Mouse (Mus musculus): ENCODE measurements around the gene Adam8.

Gene Adam8

DNA sequence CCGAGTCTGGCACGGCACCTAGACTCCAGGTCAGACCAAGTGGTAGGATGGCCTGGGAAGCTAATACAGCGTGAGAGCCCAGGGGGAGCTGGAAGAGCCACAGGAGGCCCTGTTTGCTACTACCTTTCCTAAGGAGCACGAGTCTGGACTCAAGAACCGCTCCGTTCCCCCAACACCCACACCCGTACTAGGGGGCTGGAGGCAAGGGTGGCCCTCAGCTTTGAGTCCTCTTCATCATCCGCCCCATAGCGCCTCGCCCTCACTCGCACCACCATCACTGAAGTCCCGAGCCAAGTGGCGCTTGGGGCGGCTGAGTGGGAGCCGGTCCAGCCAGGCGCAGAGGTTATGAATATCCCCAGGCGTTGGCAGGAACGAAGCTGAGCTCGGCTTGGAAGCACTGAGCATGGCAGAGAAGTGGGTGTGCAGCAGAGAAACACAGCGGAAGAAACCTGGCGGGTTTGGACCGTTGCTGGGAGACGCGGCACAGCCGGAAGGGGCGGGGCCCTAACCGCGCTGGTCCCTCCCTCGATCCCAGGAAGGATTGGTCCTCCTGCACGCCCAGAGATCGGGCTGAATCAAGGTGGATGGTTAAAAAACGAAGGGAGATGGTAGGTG lies 14.0 kb downstream of the Adam8 start, which contains the start of gene 6430531B16Rik:
TSS of gene 6430531B16Rik (minus strand) at position 478 of the 615 bp plus-strand sequence.
- peak; percentile 92 for DNase-seq

- DNase-seq: no peak
Observed at GRCm38 (mm10) chr7:139975471-139975870, 16.9 kb downstream of the Adam8 start.

DNA sequence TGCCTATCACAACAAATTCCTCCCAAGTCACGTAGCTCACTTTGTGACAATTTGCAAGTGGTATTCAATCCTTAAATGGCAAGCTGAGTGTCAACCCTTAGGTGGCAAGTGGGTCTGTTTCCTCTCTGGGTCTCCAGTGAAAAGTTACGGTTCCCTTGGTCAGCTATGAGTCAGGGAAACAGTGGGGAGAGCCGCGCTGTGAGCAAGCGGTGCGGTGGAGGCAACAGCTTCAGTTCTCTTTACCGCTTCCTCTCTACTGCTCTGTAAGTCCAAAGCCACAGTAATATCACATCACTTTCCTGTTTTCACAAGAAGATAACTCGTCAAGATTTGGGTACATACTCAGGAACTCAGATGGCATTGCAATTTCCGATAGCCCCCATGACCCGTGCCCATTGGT lies 18.1 kb downstream of the Adam8 start:
- DNase-seq: no peak

GRCm38 (mm10) chr7:139972923-139973331 lies 19.4 kb downstream of the Adam8 start:
- DNase-seq: peak; percentile 31

GRCm38 (mm10) chr7:139971436-139971835 lies 20.9 kb downstream of the Adam8 start:
- no peak for DNase-seq

GRCm38 (mm10) chr7:139970979-139971378 lies 21.4 kb downstream of the Adam8 start:
- no peak for DNase-seq

DNA sequence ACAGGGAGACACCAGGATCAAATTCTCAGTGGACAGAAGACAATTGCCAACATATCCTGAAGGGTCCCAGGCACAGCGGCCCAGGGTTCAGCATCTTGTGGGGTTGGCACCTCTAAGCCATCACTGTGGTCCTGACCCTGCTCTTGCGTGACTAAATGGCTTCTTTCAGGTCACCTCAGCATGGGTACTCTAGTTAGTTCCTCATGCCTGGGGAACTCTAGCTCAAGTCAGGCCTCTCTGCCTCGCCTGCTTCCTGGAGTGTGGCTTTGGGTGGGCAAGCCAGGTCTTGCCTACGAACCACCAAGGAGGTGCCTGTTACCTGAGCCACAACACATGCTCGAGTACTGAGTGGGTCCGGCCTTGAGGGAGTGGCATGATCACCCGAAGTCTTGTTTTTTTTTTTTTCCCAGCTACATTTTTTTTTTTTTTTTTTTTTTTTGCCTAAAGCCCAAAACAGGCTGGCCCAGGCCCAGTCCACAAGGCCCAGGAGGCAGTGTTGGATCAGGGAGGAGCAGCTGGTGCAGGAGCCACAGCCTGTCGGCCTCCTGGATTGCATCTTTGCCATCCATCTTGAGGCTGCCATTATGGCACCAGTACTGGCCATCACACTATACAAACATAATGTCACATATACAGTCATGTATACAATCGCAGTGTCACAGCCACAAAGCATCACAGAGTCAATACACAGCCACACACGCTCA lies 22.0 kb downstream of the Adam8 start:
- DNase-seq: no peak

GRCm38 (mm10) chr7:139969348-139970130 lies 22.8 kb downstream of the Adam8 start:
- DNase-seq: peak; percentile 82

GRCm38 (mm10) chr7:139968428-139968827 lies 23.9 kb downstream of the Adam8 start:
- DNase-seq: no peak

DNA sequence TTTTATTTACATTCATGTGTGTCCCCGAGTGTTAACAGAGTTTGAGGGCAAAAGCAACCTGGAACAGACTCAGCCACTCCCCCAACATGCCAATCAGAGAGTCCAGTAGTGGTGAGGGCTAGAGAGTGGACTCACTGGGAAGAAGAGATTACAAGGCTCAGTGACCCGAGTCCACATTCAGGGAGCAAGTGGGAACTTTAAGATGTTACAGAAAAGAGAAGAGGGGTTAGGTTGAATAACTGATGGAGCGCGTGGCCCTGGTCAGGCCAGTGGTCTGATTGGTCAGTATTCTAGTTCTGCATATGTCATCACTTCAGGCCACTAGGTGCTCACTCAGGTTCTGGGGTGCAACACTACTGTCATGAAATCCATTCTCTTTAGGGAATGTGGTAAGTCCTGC lies 25.2 kb downstream of the Adam8 start:
- no peak for DNase-seq

DNA sequence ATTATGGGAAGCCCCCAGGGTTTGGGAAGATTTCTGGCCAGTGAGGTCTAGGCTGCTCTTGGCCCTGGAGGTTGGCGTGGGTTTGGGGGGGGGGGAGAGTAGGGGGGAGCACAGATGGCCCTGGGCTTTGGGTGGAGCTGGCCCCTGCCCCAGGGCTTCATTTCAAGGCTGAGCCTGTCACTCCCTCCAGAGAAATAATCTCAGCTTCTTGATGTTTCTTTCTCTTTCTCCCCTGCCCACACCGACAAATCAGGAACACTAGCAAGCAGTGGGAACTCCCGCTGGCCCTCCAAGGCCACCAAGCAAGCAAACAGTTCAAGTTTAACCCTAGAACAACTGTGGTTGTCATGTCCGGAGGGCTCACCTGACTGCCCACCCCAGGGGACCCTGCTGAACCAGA lies 28.5 kb downstream of the Adam8 start:
- no peak for DNase-seq

GRCm38 (mm10) chr7:139961141-139961540 lies 31.2 kb downstream of the Adam8 start:
- DNase-seq: no peak

- no peak for DNase-seq
Observed at GRCm38 (mm10) chr7:139957958-139958357, 34.4 kb downstream of the Adam8 start.

DNA sequence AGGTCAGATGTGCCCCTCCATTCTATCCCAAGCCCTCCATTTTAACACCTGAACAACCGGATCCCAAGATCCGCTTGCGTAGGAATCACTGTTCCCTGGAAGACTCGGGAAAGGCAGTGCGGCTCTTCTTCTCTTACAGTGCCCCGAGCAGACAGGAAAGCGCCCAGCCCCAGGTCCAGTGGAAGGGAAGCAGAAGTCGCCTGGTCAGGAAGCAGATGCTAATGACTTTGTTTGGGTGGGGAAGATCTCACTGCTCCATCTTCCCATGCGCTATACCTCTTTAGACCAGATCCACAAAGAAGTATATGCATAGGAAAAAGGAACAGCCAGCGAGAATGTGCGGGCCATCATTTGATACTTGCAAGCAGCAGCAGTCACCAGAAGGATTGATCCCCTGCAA lies 34.9 kb downstream of the Adam8 start:
- DNase-seq: no peak

- DNase-seq: no peak
Observed at GRCm38 (mm10) chr7:139956658-139957057, 35.7 kb downstream of the Adam8 start.

- no peak for DNase-seq
Observed at GRCm38 (mm10) chr7:139955505-139955904, 36.9 kb downstream of the Adam8 start.

DNA sequence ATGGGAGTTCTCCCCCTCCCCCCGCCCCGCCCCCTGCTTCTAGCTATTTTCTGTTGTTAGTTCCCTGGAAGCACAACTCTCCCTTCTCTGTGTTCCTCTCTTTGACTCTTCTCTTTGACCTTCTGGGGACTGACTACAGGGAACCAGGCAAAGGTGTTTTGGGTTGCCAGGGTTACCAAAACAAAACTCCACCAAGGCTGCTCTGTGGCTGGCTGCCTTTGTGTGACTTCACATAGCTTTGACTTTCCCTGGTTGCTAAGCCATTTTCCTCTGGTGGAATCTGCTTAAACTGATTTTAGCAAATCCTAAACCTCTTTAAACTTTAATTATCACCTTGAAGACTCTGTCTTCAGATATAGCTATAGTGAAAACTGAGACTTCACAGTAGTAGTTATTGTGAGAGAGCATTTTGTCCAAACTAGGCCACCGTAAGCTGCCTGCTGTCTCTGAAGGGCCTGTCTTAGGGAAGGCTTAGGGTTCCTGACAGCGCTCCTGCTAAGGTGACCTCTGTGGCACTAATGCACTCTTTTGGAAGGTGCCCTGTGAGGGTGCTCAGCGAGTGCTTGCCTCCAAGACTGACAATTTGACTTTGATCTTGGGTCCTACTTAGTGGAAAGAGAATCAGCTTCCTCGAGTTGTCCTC lies 40.2 kb downstream of the Adam8 start:
- no peak for DNase-seq

DNA sequence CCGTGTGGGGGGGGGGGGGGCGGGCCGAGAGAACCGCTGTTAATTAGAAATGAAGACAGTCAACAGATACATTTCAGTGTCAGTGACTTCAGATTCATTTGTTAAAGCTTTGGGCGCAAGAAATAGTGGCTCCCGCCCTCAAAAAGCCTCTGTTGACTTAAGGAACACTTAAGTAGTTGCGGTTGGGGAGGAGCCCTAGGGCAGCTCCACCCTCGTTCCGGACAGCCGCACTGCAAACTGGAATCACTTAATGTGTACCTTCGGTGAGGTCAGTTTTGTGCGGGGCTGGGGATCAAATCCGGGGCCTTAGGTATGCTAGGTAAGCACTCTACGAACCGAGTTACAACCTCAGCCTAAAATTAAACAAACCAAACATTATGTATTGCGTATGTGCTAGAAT lies 41.3 kb downstream of the Adam8 start:
- DNase-seq: no peak

DNA sequence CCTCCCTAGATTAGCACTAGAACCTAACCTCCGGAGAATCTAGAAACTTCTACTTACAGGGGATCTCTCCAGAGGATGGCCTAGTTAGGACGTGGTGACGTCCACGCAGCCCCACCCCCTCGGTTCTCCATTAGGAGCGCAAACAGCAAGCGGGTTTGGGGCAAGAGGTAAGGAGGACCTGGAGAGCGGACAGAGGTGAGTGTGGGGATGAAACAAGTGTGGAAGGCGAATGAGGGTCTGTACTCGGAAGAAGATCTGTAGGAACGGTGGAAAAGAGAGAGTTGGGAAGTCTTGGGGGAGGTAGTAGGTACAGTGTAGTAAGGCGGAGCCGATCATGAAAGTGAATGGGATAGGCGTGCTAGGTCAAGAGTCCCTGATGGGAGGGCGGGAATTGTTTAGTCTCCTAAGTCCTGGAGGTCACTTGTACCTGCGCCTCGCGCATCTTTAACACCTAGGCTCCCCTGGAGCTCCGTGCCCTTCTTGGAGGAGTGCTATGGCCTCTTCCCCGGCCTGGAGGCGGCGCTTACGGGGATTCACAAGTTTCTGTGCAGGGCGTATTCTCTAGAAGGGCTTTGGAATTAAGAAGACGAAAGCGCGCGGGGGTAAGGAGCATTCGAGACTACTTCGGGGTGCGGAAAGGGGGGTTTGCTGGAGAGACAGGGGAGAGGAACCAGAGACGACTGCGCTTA lies 41.9 kb downstream of the Adam8 start:
- DNase-seq: no peak

DNA sequence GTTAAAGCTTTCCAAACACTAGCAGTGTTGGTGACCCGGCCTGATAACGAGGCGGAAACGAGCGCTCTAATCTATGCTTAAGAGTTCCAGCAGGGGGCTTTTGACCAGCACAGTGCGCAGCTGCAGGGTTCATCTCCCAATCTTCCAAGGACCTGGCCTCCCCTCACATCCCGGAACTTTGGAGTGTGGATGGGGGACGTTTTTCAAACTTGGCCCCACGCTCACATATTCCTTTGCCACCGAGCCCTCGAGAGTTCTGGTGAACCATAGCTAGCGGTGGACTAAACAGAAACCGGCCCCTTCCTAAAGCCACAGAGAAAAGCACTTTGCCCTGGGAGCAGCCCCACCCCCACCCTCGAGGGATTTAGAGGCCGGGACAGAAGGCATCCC lies 42.5 kb downstream of the Adam8 start:
- no peak for DNase-seq

DNA sequence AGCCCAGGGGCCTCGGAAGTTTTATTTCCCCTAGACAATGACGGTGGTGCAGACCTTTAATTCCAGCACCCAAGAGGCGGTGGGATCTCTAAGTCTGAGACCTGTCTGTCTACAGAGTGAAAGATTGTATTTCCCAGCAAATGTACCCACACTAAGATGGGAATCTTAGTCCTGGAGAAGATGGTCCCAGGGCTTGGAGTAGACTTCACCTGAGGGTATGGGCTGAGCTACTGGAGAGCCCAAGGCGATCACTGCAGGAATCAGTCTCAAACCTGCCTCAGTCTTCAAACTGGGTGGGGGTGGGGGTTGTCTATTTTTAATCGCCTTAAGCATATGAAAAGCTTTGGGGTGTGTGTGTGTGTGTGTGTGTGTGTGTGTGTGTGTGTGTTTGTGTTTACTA lies 46.3 kb downstream of the Adam8 start:
- no peak for DNase-seq

DNA sequence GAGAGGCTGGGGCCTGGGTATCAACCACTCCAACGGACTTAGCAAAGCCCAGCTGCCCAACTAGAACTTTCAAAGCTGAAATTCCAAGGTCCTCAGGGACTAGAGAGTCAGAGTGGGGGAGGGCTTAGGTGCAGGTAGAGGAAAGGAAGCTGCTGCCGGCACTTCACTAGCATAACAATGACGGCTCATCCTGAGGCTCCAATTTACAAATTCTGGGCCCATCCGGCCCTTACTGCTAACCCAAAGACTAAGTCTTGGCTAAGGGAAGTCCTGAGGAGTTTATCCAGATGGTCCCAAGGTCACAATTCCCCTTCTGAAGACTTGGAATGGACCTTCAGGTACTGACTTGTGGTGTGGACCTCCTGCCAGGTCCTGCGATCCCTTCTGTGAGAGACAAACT lies 46.8 kb downstream of the Adam8 start:
- no peak for DNase-seq
